Mouse (Mus musculus) limb, embryonic 13.5 days (tissue): ENCODE measurements at regions not wholly inside any gene's neighbourhood (a gene's known extent, or its start where the extent isn't known, plus 50 kb on each side); places are given as distances from the start of the nearest gene placed in this dataset.

Source experiments
- ATAC-seq: fragments of 200-750 bp; cut with Nextera tagmentation; 2 replicates; pipeline ENCODE4 v1.8.0; 2017; ENCODE audit warnings: low read depth, moderate number of reproducible peaks, moderate TSS enrichment; ENCODE audit not compliant: low FRiP score
- H3K27ac ChIP-seq: fragments of 300-500 bp; sonication (generic); 2 replicates; pipeline ENCODE4 v1.5.1; 2015; ENCODE audit warnings: inconsistent platforms, mild to moderate bottlenecking, moderate library complexity
- H3K27me3 ChIP-seq: fragments of 300-500 bp; sonication (generic); 2 replicates; pipeline ENCODE4 v1.6.1; 2015; ENCODE audit warnings: mild to moderate bottlenecking, inconsistent platforms
- H3K36me3 ChIP-seq: fragments of 300-500 bp; sonication (generic); 2 replicates; pipeline ENCODE4 v1.6.1; 2015; ENCODE audit warnings: inconsistent platforms, mild to moderate bottlenecking, moderate library complexity
- H3K4me1 ChIP-seq: fragments of 300-500 bp; sonication (generic); 2 replicates; pipeline ENCODE4 v1.6.1; 2015; ENCODE audit warnings: inconsistent platforms
- H3K4me2 ChIP-seq: fragments of 300-500 bp; sonication (generic); replicated peaks from 2 replicates; pipeline ENCODE4 v1.6.1; 2015; ENCODE audit warnings: inconsistent platforms, mild to moderate bottlenecking, moderate library complexity
- H3K4me3 ChIP-seq: fragments of 300-500 bp; sonication (generic); 2 replicates; pipeline ENCODE4 v1.5.1; 2015; ENCODE audit warnings: moderate library complexity, mild to moderate bottlenecking, inconsistent platforms
- H3K9ac ChIP-seq: fragments of 300-500 bp; sonication (generic); 2 replicates; pipeline ENCODE4 v1.6.1; 2015; ENCODE audit warnings: mild to moderate bottlenecking, inconsistent platforms
- H3K9me3 ChIP-seq: fragments of 300-500 bp; sonication (generic); 2 replicates; pipeline ENCODE4 v1.6.1; 2016; ENCODE audit warnings: inconsistent platforms
- WGBS: fragments of 180-500 bp; shearing (Covaris S2); methylation state at CpG from one replicate; pipeline ENCODE4 v1.1.7; 2015; 5-methylcytosine and 5-hydroxymethylcytosine counted together

GRCm38 (mm10) chr19:27492468-27492867 is 62.8 kb upstream of the Pum3 start:
- peak; percentile 61; the same call in 1 of the 2 replicates for ATAC-seq
- H3K36me3 ChIP-seq = no peaks in the 10 kb centered on the region
- WGBS = 63% methylated on average over 8 of the region's 8 CpGs
- H3K27ac ChIP-seq = no peak overlapping the region
- no peaks in the 10 kb centered on the region for H3K9me3 ChIP-seq
- H3K4me2 ChIP-seq = no peak overlapping the region
- H3K27me3 ChIP-seq = no peaks in the 10 kb centered on the region
- H3K9ac ChIP-seq = no peak overlapping the region
- no peak overlapping the region for H3K4me3 ChIP-seq
- H3K4me1 ChIP-seq = no peaks in the 10 kb centered on the region

- Histone ChIP-seq H3K27me3 (no peaks in the 10 kb centered on the region), H3K9ac (no peak overlapping the region), H3K4me1 (no peaks in the 10 kb centered on the region), H3K9me3 (no peaks in the 10 kb centered on the region), H3K4me3 (no peak overlapping the region), H3K36me3 (no peaks in the 10 kb centered on the region), H3K27ac (no peak overlapping the region), H3K4me2 (no peak overlapping the region)
- ATAC-seq = no peak
- WGBS = 90% methylated on average over 5 of the region's 5 CpGs
Measured at GRCm38 (mm10) chr19:27491873-27492272, 62.2 kb upstream of the Pum3 start.

- Histone ChIP-seq H3K36me3 (no peaks in the 10 kb centered on the region), H3K9ac (no peak overlapping the region), H3K9me3 (no peaks in the 10 kb centered on the region), H3K4me2 (no peak overlapping the region), H3K27ac (no peak overlapping the region), H3K4me1 (no peaks in the 10 kb centered on the region), H3K4me3 (no peak overlapping the region), H3K27me3 (no peaks in the 10 kb centered on the region)
- ATAC-seq = no peak
- WGBS = 84% methylated on average over 4 of the region's 4 CpGs
Measured at GRCm38 (mm10) chr19:27489053-27489452, 59.4 kb upstream of the Pum3 start.
